Mouse (Mus musculus) CD8-positive naive resting alpha-beta T cell, adult 57 days (primary cell): ENCODE results near the gene Olfr30. TPM values are rescaled to one million over a fixed set of nuclear protein-coding genes. Genes with fewer than 3 reads are reported as not detected.

ENCODE experiments used
- total RNA-seq: library from RNA; stranded (reverse); gene quantifications from one replicate; pipeline ENCODE4 v1.2.4, GENCODE M21; 2023

Gene Olfr30
- not detected for total RNA-seq

DNA sequence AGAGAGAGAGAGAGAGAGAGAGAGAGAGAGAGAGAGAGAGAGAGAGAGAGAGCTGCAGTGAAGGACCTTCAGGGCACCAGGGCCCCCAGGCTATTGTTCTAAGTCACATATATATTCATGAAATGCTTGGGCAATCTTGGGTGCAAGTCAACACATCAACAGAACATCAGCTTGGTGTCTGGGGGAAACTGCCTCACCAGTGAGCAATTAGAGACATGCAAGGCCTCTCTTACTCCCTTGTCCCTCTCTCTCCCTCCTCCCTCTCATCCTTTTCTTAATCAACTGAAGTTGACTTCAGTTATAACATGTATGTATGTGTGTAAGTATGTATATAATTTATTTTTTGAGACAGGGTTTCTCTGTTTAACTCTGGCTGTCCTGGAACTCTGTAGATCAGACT lies at the start of gene Olfr30:
Gene Olfr30, minus strand, starts transcription at position 101 of the 400 bp plus-strand sequence.

DNA sequence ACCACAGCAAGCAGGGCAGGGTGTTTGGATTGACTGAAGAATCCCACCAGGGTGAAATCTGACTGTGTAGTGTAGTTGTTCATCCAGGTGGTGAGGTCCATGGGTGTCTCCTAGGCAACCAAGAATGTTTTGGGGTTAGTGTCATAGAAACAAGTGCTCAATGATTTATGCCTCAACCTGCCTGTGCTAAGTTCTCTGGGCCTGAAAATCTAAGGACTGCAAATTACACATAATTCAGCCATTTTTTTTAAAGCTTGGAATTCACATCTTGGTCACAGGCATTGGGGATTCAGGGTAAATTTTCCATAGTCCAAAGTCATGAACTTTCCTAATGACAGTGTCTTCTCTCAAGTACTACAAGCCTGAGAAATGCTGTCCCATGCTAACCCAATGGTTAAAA lies 40.4 kb upstream of the Olfr30 start, which contains the start of gene Olfr331:
Gene Olfr331, minus strand, starts transcription at position 101 of the 400 bp plus-strand sequence.

DNA sequence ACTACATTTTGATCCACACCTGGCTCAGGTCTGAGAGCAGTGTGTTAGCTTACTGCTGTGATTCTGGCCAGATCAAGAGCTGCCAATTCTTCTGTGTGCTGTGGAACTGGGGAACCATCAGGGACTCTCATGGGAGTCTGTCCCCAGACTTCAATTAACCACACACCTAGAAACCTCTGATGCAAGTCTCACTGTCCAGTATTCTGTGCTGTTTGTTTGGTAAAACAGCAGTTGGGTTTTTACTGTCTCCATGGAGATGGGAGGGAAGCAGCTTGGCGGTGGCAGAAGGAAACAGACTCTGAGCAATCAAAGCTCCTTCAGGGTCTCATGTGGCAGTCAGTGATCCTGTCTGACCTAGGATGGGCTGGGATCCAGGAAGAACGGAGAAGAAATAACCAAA lies 30.4 kb upstream of the Olfr30 start, which contains the start of gene Olfr332:
Gene Olfr332, minus strand, starts transcription at position 101 of the 400 bp plus-strand sequence.

DNA sequence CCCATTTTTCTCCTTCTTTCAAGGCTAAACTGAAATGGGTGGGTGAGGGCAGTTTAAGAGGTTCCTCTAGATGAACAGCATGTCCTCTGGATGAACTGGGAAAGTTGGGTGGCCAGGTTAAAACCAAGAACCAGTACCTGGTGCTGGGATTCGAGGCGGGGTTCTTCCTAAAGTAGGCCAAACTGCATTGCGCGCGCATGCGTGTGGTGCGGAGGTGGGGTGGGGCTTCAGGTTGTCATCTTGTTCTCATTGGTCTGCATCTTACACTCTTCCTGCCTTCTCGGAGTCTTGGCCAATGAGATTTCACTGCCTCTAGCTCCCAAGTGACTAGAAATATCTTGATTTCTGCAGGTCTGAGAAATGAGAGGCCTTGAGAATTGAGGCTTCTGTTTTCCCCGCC lies 9.3 kb downstream of the Olfr30 start, which contains the start of gene Lypd9:
Gene Lypd9, minus strand, starts transcription at position 165 of the 400 bp plus-strand sequence.

DNA sequence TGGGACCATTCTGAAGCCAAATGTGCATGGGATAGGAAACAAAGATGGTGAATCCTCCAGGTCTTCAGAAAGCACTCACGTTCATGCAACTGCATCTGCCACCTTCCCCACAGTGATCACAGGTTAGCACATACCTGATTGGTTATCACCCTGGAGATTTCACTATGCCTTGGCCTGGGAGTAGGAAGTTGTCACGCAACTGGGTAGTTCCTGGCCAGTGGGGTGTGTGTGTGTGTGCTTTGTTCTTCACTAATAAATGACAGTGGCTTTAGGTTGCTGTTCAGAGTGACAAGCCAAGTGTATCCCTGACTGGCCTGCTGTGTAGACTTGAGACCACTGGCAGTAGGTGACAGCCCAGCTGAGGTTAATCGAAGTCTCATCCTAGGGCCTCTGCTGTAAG lies 29.8 kb downstream of the Olfr30 start, which contains the start of gene Gm12253:
Gene Gm12253, plus strand, starts transcription at position 301 of the 400 bp plus-strand sequence.

DNA sequence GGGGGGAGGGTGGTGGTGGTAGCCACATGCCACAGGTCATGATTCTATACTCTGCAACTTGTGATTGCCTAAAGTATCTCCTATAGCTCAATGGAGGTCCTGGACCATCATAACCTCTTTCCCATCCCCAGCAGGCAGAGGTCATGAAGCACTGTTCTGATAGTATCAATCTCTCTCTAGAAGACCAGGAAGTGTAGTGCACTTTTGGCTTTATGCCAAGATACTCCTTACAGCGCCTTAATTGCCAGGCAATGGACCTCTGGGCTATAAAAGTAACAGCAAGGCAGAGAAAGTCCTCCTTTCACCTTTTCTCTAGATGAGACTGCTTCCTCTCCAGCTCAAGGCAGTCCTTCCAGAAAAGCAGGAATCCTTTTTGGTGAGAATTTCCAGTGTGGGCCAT lies 41.3 kb downstream of the Olfr30 start, which contains the start of gene 1810065E05Rik:
Gene 1810065E05Rik, plus strand, starts transcription at position 297 of the 400 bp plus-strand sequence.

Other genes starting within 250 kb of the Olfr30 start
- gene 4930438A08Rik, start 187.5 kb downstream of the Olfr30 start, total RNA-seq = not detected
- gene Zfp692, start 155.2 kb downstream of the Olfr30 start, total RNA-seq = 27.5 TPM
- gene Zfp672, start 131.9 kb downstream of the Olfr30 start, total RNA-seq = 38.0 TPM
- 26.0 TPM for gene Sh3bp5l, start 131.5 kb downstream of the Olfr30 start, total RNA-seq
- gene Lypd8, start 83.2 kb downstream of the Olfr30 start, total RNA-seq = not detected
- not detected for gene 1810065E05Rik, start 41.2 kb downstream of the Olfr30 start, total RNA-seq
- gene Gm12253, start 29.7 kb downstream of the Olfr30 start, total RNA-seq = not detected
- not detected for gene Lypd9, start 9.3 kb downstream of the Olfr30 start, total RNA-seq
- gene Olfr332, start 30.3 kb upstream of the Olfr30 start, total RNA-seq = not detected
- not detected for gene Olfr331, start 40.3 kb upstream of the Olfr30 start, total RNA-seq
- gene Olfr330, start 72.6 kb upstream of the Olfr30 start, total RNA-seq = not detected
- gene Olfr329-ps, start 84.2 kb upstream of the Olfr30 start, total RNA-seq = not detected
- 0.34 TPM for gene Olfr328, start 93.4 kb upstream of the Olfr30 start, total RNA-seq
- gene Olfr224, start 108.3 kb upstream of the Olfr30 start, total RNA-seq = not detected
- not detected for gene Olfr325, start 115.5 kb upstream of the Olfr30 start, total RNA-seq
- not detected for gene Olfr324, start 132.8 kb upstream of the Olfr30 start, total RNA-seq
- gene 2210407C18Rik, start 153.8 kb upstream of the Olfr30 start, total RNA-seq = not detected
- not detected for gene Olfr323, start 168.2 kb upstream of the Olfr30 start, total RNA-seq
- gene Trim58, start 178.2 kb upstream of the Olfr30 start, total RNA-seq = not detected
- gene Olfr322, start 196.5 kb upstream of the Olfr30 start, total RNA-seq = not detected
- not detected for gene Olfr320, start 218.8 kb upstream of the Olfr30 start, total RNA-seq
- not detected for gene Olfr319, start 236.9 kb upstream of the Olfr30 start, total RNA-seq